Mouse (Mus musculus) intestine, embryonic 16.5 days (tissue): ENCODE results near the gene 1700003F12Rik. TPM values are rescaled to one million over a fixed set of nuclear protein-coding genes. Genes with fewer than 3 reads are reported as not detected.

ENCODE experiments used
- ATAC-seq: fragments of 200-750 bp; cut with Nextera tagmentation; 2 replicates; pipeline ENCODE4 v1.8.0; 2017; ENCODE audit warnings: moderate TSS enrichment, moderate library complexity
- H3K27ac ChIP-seq: fragments of 300-500 bp; sonication (generic); 2 replicates; pipeline ENCODE4 v1.5.1; 2014; ENCODE audit warnings: mild to moderate bottlenecking, low read length
- H3K27me3 ChIP-seq: fragments of 300-500 bp; sonication (generic); replicated peaks from 2 replicates; pipeline ENCODE4 v1.6.1; 2014; ENCODE audit warnings: low read length, control low read depth, mixed read lengths; ENCODE audit not compliant: control insufficient read depth, insufficient read depth
- H3K36me3 ChIP-seq: fragments of 300-500 bp; sonication (generic); 2 replicates; pipeline ENCODE4 v1.6.1; 2014; ENCODE audit warnings: low read length, control low read depth; ENCODE audit not compliant: control insufficient read depth, insufficient read depth
- H3K4me1 ChIP-seq: fragments of 300-500 bp; sonication (generic); 2 replicates; pipeline ENCODE4 v1.6.1; 2014; ENCODE audit warnings: low read length, control low read depth, mixed read lengths; ENCODE audit not compliant: control insufficient read depth, insufficient read depth
- H3K4me2 ChIP-seq: fragments of 300-500 bp; sonication (generic); 2 replicates; pipeline ENCODE4 v1.6.1; 2014; ENCODE audit warnings: low read depth, low read length, control low read depth
- H3K4me3 ChIP-seq: fragments of 300-500 bp; sonication (generic); 2 replicates; pipeline ENCODE4 v1.5.1; 2014; ENCODE audit warnings: mild to moderate bottlenecking, low read length
- H3K9ac ChIP-seq: fragments of 300-500 bp; sonication (generic); 2 replicates; pipeline ENCODE4 v1.6.1; 2014; ENCODE audit warnings: low read depth, low read length
- H3K9me3 ChIP-seq: fragments of 300-500 bp; sonication (generic); 2 replicates; pipeline ENCODE4 v1.6.1; 2016; ENCODE audit warnings: low read length, control low read depth; ENCODE audit not compliant: control insufficient read depth
- WGBS: fragments of 180-500 bp; shearing (Covaris S2); extraction: QIAGEN DNeasy Blood & Tissue Kit; methylation state at CpG from one replicate; pipeline ENCODE4 v1.1.7; 2014; 5-methylcytosine and 5-hydroxymethylcytosine counted together
- polyA plus RNA-seq: library from polyadenylated mRNA; unstranded; fragments of >200 nt; fragmentation: Nextera tagmentation; extraction: Ambion mirVana; gene quantifications from 2 replicates; pipeline ENCODE4 v1.2.1, GENCODE M21; 2015

1700003F12Rik gene
- polyA plus RNA-seq, 1 experiment from 2014 or later = 0.46 TPM

DNA sequence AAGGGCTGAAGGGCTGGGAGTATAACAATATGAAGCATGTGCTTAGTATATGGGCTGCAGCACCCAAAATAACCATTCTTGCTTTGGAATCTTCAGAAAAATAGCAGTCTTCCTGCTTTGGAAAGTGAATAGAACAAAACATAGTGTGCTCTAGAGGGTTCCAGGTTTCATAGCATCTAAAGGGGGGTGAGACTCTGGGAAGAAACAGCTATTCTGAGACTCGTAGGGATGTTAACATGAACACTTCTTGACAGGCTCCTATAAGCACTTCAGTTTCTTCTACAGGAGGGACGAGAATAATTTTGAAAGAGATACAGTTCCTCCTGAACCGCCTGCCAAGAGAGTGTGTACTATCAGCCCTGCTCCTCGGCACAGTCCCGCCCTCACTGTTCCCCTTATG is 29.5 kb upstream of the 1700003F12Rik start:
- Histone ChIP-seq H3K27ac (no peak overlapping the region), H3K4me1 (no peaks in the 10 kb centered on the region), H3K9ac (no peak overlapping the region), H3K4me2 (no peak overlapping the region), H3K27me3 (no peaks in the 10 kb centered on the region), H3K36me3 (peaks cover 6% of the 10 kb centered on the region; the same call in 1 of the 2 replicates), H3K4me3 (no peak overlapping the region), H3K9me3 (no peaks in the 10 kb centered on the region)
- 85% methylated on average over 5 of the region's 5 CpGs for WGBS
- no peak for ATAC-seq

DNA sequence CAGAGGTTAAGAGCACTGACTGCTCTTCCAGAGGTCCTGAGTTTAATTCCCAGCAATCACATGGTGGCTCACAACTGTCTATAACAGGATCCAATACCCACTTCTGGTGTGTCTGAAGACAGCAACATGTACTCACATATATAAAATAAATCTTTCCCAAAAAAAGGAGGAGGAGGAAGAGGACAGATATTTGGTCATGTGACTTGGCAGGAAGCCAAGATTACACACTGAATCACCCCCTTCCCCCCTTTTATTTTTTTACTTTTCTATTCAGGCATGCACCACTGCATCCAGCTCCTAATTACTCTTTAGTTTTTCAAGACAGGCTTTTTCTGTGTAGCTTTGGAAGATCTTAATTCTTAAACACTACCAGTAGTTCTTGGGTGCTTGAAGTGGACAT is 25.4 kb upstream of the 1700003F12Rik start:
- Histone ChIP-seq H3K27ac (no peak overlapping the region), H3K9me3 (no peaks in the 10 kb centered on the region), H3K9ac (no peak overlapping the region), H3K27me3 (no peaks in the 10 kb centered on the region), H3K4me2 (no peak overlapping the region), H3K36me3 (peaks cover 10% of the 10 kb centered on the region; the same call in 1 of the 2 replicates), H3K4me1 (no peaks in the 10 kb centered on the region), H3K4me3 (no peak overlapping the region)
- no peak for ATAC-seq

DNA sequence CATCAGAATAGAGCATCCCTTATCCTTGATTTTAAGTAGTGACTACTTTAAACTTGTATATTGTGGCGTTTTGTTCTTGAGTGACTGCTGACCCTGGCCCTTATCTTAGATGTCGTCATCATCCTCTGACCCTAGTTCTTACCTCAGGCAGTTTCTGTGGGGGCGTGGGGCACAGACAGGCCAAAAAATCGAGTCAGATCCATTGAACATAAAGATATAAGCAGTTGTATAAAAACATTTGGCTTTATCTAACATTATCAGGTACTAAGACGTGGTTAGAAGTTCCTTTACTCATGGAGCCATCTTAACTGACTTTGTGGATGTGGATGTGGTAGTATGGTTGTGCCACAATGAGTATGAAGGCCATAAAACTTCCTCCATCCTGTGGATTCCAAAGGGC is 24.6 kb upstream of the 1700003F12Rik start:
- no peak overlapping the region for H3K4me2 ChIP-seq
- H3K36me3 ChIP-seq = peaks cover 10% of the 10 kb centered on the region; the same call in 1 of the 2 replicates
- H3K4me1 ChIP-seq = no peaks in the 10 kb centered on the region
- no peaks in the 10 kb centered on the region for H3K9me3 ChIP-seq
- no peak for ATAC-seq
- H3K27me3 ChIP-seq = no peaks in the 10 kb centered on the region
- no peak overlapping the region for H3K4me3 ChIP-seq
- H3K9ac ChIP-seq = no peak overlapping the region
- no peak overlapping the region for H3K27ac ChIP-seq
- 88% methylated on average over 5 of the region's 5 CpGs for WGBS

DNA sequence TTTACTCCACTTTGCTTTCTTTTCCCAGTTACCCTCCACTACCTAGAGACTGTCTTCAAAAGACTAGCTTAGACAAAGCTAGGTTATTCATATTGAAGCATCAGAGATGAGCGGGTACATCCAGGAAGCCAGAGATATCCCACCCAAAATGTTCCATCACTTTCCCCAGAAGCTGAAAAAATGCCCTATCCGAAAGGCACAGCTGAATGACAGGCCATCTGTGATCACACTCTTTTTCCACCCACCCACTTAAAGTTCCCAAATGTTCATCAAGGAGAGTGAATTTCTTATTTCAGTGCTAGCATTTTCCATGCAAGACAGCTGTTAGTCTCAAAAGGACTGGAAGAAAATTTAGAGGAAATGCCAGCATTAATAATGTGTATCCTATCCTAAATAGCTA is 21.6 kb upstream of the 1700003F12Rik start:
- Histone ChIP-seq H3K4me1 (no peaks in the 10 kb centered on the region), H3K9ac (no peak overlapping the region), H3K36me3 (0 out of 2 replicates have a peak, but pooled peaks cover 5% of the 10 kb centered on the region), H3K4me2 (no peak overlapping the region), H3K9me3 (no peaks in the 10 kb centered on the region), H3K4me3 (no peak overlapping the region), H3K27me3 (no peaks in the 10 kb centered on the region), H3K27ac (no peak overlapping the region)
- 88% methylated on average over 2 of the region's 2 CpGs for WGBS
- ATAC-seq = no peak

DNA sequence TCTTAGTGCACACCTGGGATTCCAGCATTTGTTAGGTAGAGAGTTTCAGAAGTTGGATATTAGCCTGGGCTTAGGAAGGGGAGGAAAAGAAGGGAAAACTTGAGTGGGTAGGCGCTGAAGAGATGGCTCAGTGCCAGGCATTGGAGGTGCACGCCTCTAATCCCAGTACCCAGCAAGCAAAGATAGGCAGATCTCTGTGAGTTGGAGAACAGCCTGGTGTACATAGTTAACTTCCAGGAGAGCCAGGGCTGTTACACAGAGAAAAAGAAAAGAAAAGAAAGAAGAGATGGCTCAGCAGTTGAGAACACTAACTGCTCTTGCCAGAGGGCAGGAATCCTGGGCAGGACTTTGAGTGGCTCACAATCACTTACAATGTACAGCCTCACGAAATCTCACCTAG is 20.4 kb upstream of the 1700003F12Rik start:
- WGBS = 62% methylated on average over 3 of the region's 3 CpGs
- H3K4me1 ChIP-seq = no peaks in the 10 kb centered on the region
- no peaks in the 10 kb centered on the region for H3K9me3 ChIP-seq
- no peak overlapping the region for H3K9ac ChIP-seq
- H3K27ac ChIP-seq = no peak overlapping the region
- no peak overlapping the region for H3K4me3 ChIP-seq
- no peak overlapping the region for H3K4me2 ChIP-seq
- H3K27me3 ChIP-seq = no peaks in the 10 kb centered on the region
- ATAC-seq = no peak
- H3K36me3 ChIP-seq = peaks cover 5% of the 10 kb centered on the region; the same call in 1 of the 2 replicates

DNA sequence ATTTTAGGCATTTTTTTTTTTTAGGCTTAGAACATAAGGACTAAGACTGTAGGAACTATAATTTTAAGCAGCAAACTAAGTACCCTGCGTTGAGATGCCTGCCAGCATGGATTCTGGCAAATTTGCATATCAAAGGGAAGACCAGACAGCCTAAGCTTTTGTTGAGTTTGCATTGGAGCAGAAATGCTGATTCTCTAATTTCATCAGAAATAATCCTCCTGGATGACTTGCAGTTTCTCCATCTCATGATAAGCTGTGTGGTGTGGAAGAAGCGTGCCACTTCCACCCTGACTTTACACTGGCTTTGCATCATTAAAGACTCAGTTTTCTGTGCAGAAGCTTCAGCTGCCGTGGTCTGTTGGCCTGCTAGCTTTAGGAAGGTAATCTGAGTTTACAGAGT is 14.0 kb upstream of the 1700003F12Rik start:
- Histone ChIP-seq H3K27me3 (no peaks in the 10 kb centered on the region), H3K4me1 (no peaks in the 10 kb centered on the region; the same call in 1 of the 2 replicates), H3K36me3 (peaks cover 7% of the 10 kb centered on the region), H3K4me2 (no peak overlapping the region), H3K4me3 (no peak overlapping the region), H3K27ac (no peak overlapping the region), H3K9ac (no peak overlapping the region), H3K9me3 (no peaks in the 10 kb centered on the region)
- ATAC-seq = no peak
- 70% methylated on average over 3 of the region's 3 CpGs for WGBS

DNA sequence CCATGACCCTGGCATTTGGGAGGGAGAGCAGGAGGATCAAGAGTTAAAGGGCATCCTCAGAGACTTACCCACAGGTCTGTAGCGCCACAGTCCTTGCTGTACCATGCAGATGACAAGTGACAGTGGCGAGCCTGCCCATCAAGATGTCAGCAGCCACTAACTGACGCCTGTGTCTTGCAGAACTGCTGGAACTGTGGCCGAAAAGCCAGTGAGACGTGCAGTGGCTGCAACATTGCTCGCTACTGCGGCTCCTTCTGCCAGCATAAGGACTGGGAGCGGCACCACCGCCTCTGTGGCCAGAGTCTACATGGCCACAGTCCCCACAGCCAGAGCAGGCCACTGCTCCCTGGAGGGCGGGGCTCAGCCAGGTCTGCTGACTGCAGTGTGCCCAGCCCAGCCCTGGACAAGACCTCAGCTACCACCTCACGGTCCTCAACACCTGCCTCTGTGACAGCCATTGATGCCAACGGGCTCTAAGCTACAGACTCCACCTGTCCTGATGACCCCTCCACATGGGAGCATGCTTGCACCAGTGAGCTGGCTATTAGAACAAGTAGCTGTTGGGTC is 12.1 kb upstream of the 1700003F12Rik start:
- 93% methylated on average over 12 of the region's 12 CpGs for WGBS

DNA sequence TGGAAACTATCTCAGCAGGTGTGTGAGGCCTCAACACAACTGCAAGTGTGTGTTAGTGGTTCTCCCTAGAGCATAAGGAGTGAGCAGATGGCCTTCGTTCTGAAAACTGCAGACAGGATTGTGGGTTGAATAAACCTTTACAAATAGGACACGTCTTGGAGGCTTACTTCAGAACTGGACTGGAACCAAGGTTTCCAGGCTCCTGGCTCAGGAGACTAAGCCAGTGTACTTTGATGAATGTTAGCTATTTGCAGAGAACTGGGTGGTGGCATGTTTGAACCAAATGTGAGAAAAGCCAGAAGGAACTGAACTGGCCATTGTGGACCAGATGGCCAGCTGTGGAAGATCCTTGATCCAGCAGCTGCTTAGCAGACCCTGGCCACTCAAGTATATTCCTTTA is 8.6 kb upstream of the 1700003F12Rik start:
- H3K9ac ChIP-seq = no peak overlapping the region
- H3K36me3 ChIP-seq = peaks cover 7% of the 10 kb centered on the region
- peaks cover 9% of the 10 kb centered on the region for H3K4me1 ChIP-seq
- ATAC-seq = peak; percentile 48; the same call in 1 of the 2 replicates
- no peaks in the 10 kb centered on the region for H3K9me3 ChIP-seq
- 42% methylated on average over 2 of the region's 2 CpGs for WGBS
- H3K27me3 ChIP-seq = no peaks in the 10 kb centered on the region
- H3K4me2 ChIP-seq = no peak overlapping the region
- H3K4me3 ChIP-seq = no peak overlapping the region
- H3K27ac ChIP-seq = no peak overlapping the region

More for the DNA sequence above, 12.1 kb upstream of the 1700003F12Rik start:
- Histone ChIP-seq H3K36me3 (peaks cover 7% of the 10 kb centered on the region), H3K4me3 (no peak overlapping the region), H3K9me3 (no peaks in the 10 kb centered on the region), H3K9ac (no peak overlapping the region), H3K4me1 (peaks cover 9% of the 10 kb centered on the region), H3K27ac (no peak overlapping the region), H3K4me2 (no peak overlapping the region), H3K27me3 (no peaks in the 10 kb centered on the region)
- ATAC-seq = no peak

DNA sequence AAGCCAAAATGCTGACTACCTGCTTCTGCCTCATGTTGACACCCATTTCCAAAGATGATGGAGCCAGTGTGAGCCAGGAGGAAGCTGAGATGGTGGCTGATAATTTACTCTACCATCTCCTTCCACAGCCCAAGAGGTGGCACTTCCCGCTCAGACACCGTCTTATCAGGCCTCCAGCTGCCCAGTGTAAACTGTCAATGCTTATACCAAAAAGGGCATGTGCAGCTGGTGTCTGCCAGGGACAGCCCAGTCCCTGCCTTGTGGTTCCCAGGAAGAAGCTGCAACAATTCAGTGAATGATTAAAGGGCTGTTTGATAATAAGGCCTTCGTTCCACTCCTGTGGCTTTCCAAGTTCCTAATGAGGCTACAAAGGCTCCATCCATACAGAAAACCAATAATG is 8.2 kb upstream of the 1700003F12Rik start:
- 37% methylated on average over 3 of the region's 3 CpGs for WGBS
- no peak overlapping the region for H3K4me3 ChIP-seq
- H3K4me1 ChIP-seq = peaks cover 9% of the 10 kb centered on the region
- H3K27me3 ChIP-seq = no peaks in the 10 kb centered on the region
- ATAC-seq = no peak
- peaks cover 7% of the 10 kb centered on the region for H3K36me3 ChIP-seq
- no peaks in the 10 kb centered on the region for H3K9me3 ChIP-seq
- H3K9ac ChIP-seq = no peak overlapping the region
- no peak overlapping the region for H3K4me2 ChIP-seq
- H3K27ac ChIP-seq = no peak overlapping the region

DNA sequence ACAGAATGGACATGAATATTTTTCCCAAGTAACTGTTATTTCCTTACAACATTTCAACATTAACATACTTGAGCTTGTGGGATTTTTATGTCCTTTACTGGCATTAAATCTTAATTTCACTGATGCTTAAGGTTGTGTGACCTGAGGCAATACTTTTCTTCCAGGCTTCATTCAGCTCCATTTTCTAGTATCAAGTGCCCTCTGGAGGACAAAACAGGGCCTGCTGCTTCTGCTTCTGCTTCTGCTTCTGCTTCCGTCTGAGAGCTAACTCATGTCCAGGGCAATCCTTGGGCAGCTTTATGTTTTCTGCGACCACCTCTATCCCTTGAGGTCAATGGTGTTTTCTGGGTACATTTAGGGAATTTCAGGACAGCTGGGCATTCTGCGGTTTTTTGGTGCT is 7.2 kb upstream of the 1700003F12Rik start:
- no peak overlapping the region for H3K9ac ChIP-seq
- peaks cover 7% of the 10 kb centered on the region for H3K36me3 ChIP-seq
- H3K4me1 ChIP-seq = peaks cover 9% of the 10 kb centered on the region
- H3K27ac ChIP-seq = no peak overlapping the region
- H3K9me3 ChIP-seq = no peaks in the 10 kb centered on the region
- no peaks in the 10 kb centered on the region for H3K27me3 ChIP-seq
- H3K4me3 ChIP-seq = no peak overlapping the region
- WGBS = 77% methylated on average over 3 of the region's 3 CpGs
- ATAC-seq = no peak
- H3K4me2 ChIP-seq = no peak overlapping the region
